12 mouse cellular contexts compared by ENCODE assay signal in genomic region chr2:127590204-127590603, GRCm38 (mm10). TPM values are rescaled to one million over a fixed set of nuclear protein-coding genes. Genes with fewer than 3 reads are reported as not detected.
A peak's percentile ranks its signal among the peaks of the same experiment; 100 is the strongest.
DNase-seq lines count a peak whose midpoint lies in the region; ATAC-seq and TF ChIP-seq lines count a peak whose summit lies in the region.
"Had no signal": no experiment of that assay in that cellular context is flagged by ENCODE, and none has a peak within 500 bp of the region (broad histone marks: within the 10 kb centered on the region; RNA-seq: fewer than 3 reads in every experiment).

No protein-coding gene starts in this region.

- H3K9ac ChIP-seq in heart, embryonic 13.5 days, result no peak overlapping the region
- H3K9ac ChIP-seq in CH12.LX (ENCODE audit: insufficient read depth, low read depth), result peak overlapping the region; percentile 41
- H3K9ac ChIP-seq: neural tube, embryonic 15.5 days had no signal

- WGBS in heart, embryonic 13.5 days, result 71% methylated on average over 15 of the region's 15 CpGs

- peak; percentile 75 for TF ChIP-seq POLR2A in CH12.LX (IDR thresholded peaks at IDR 0.05; ENCODE audit: low read depth, low read length)

- peak overlapping the region; percentile 33 for H3K4me2 ChIP-seq in heart, embryonic 13.5 days
- peak overlapping the region; percentile 72 for H3K4me2 ChIP-seq in CH12.LX (ENCODE audit: insufficient read depth, low read depth, poor library complexity, severe bottlenecking)
- H3K4me2 ChIP-seq: neural tube, embryonic 15.5 days had no signal

- peak overlapping the region; percentile 3; the same call in 1 of the 2 replicates for H3K4me3 ChIP-seq in heart, embryonic 13.5 days
- peak overlapping the region; percentile 71 to 89 (median 71) for H3K4me3 ChIP-seq in CH12.LX (replicated peaks in 1 of 3; ENCODE audit: low read depth in 2 of 3, low read length in 2 of 3, poor library complexity in 1 of 3)
- peak overlapping the region; percentile 4; the same call in 1 of the 2 replicates for H3K4me3 ChIP-seq in brown adipose tissue, adult 24 weeks (ENCODE audit: insufficient read depth, low read depth, low read length)
- H3K4me3 ChIP-seq: megakaryocyte, embryonic 14.5 days; neural tube, embryonic 15.5 days had no signal

- intact Hi-C loops in left cerebral cortex, postnatal 25 days (cut with DNase I), result no loop called here

- TF ChIP-seq EP300 in CH12.LX (IDR thresholded peaks at IDR 0.05; ENCODE audit: low read length), result no peak

- peaks cover 35% of the 10 kb centered on the region for H3K79me2 ChIP-seq in CH12.LX (replicated peaks; ENCODE audit: control insufficient read depth, extremely low read depth, insufficient read depth, poor library complexity, severe bottlenecking)

- H3K36me3 ChIP-seq in heart, embryonic 13.5 days, result peaks cover 45% of the 10 kb centered on the region
- peaks cover 25 to 38% of the 10 kb centered on the region in 2 experiments for H3K36me3 ChIP-seq in CH12.LX (replicated peaks in 1 of 2; ENCODE audit: control insufficient read depth in 1 of 2, insufficient read depth in 1 of 2, low read length in 1 of 2)

- peaks cover 29% of the 10 kb centered on the region for H3K4me1 ChIP-seq in heart, embryonic 13.5 days
- H3K4me1 ChIP-seq in CH12.LX (ENCODE audit: control insufficient read depth in 1 of 2, insufficient read depth in 2 of 2), result peaks cover 2 to 37% of the 10 kb centered on the region in 2 experiments; a peak in 2 of 4 replicates
- peaks cover 2% of the 10 kb centered on the region; the same call in 1 of the 2 replicates for H3K4me1 ChIP-seq in brown adipose tissue, adult 24 weeks (ENCODE audit: control insufficient read depth, insufficient read depth, insufficient read length, low read length)

- in situ Hi-C loops in CH12.LX (cut with MboI; ENCODE audit: low pct_ligation_motif_present, low pct_unique_long_range_greater_than_20kb, low sequenced_read_pairs), result no loop called here

- TF ChIP-seq RAD21 in CH12.LX (IDR thresholded peaks at IDR 0.05; ENCODE audit: low read depth, low read length), result no peak

- H3K27me3 ChIP-seq in heart, embryonic 13.5 days (replicated peaks), result no peaks in the 10 kb centered on the region
- H3K27me3 ChIP-seq in CH12.LX (replicated peaks), result no peaks in the 10 kb centered on the region
- H3K27me3 ChIP-seq: megakaryocyte, embryonic 14.5 days; neural tube, embryonic 15.5 days had no signal

- dilution Hi-C loops in CH12.LX (cut with MboI; ENCODE audit: extremely low pct_ligation_motif_present, extremely low pct_unique_long_range_greater_than_20kb, low sequenced_read_pairs), result no loop called here

- TF ChIP-seq CTCF in CH12.LX (conservative IDR thresholded peaks at IDR 0.05 in 1 of 2, IDR thresholded peaks at IDR 0.05 in 1 of 2; ENCODE audit: low read depth in 2 of 2, low read length in 2 of 2), result no peak

- H3K27ac ChIP-seq in heart, embryonic 13.5 days (replicated peaks), result peak overlapping the region; percentile 36; the same call in 1 of the 2 replicates
- peak overlapping the region; percentile 18; the same call in 1 of the 2 replicates for H3K27ac ChIP-seq in CH12.LX (ENCODE audit: insufficient read depth, low read depth)
- H3K27ac ChIP-seq in brown adipose tissue, adult 24 weeks (replicated peaks; ENCODE audit: low read depth, low read length), result no peak overlapping the region
- H3K27ac ChIP-seq: hindbrain, postnatal 0 days; neural tube, embryonic 15.5 days had no signal

- no peak for DNase-seq in heart, postnatal 4 days
- peak; percentile 82 for DNase-seq in CH12.LX (ENCODE audit: extremely low read depth)
- DNase-seq in spleen, postnatal 36 days (ENCODE audit: low spot score in 2 of 2), result peak; percentile 16 to 38
- no peak for DNase-seq in retina, embryonic 14.5 days (ENCODE audit: low spot score)
- no peak for DNase-seq in left cerebral cortex, postnatal 25 days (ENCODE audit: low spot score in 2 of 2)
- DNase-seq in urinary bladder, postnatal 10 days (ENCODE audit: low spot score), result no peak
- DNase-seq: layer of hippocampus, postnatal 36 days had no signal

- no peak for ATAC-seq in heart, embryonic 13.5 days (ENCODE audit: extremely low read depth, insufficient number of reproducible peaks, low FRiP score, low TSS enrichment)
- ATAC-seq: hindbrain, postnatal 0 days had no signal

- H3K9me3 ChIP-seq in heart, embryonic 13.5 days, result no peaks in the 10 kb centered on the region
- H3K9me3 ChIP-seq in CH12.LX (replicated peaks; ENCODE audit: low read length), result no peaks in the 10 kb centered on the region
- H3K9me3 ChIP-seq: megakaryocyte, embryonic 14.5 days; neural tube, embryonic 15.5 days had no signal

TF ChIP-seq in CH12.LX, 34 proteins besides CTCF, POLR2A, EP300 and RAD21:
- TF ChIP-seq POLR2AphosphoS2 (IDR thresholded peaks at IDR 0.05; ENCODE audit: low read depth, low read length) (peak; percentile 66; the same call in 1 of the 2 replicates), ETS1 (conservative IDR thresholded peaks at IDR 0.05; ENCODE audit: low read depth, low read length) (no peak), HCFC1 (IDR thresholded peaks at IDR 0.05; ENCODE audit: low read depth, low read length) (no peak), IRF4 (IDR thresholded peaks at IDR 0.05; ENCODE audit: low read depth, low read length) (no peak), TBP (conservative IDR thresholded peaks at IDR 0.05; ENCODE audit: low read depth, low read length) (peak; percentile 61; the same call in 1 of the 2 replicates), MXI1 (IDR thresholded peaks at IDR 0.05; ENCODE audit: low read depth, low read length) (peak; percentile 74; the same call in 1 of the 2 replicates), NRF1 (IDR thresholded peaks at IDR 0.05; ENCODE audit: low read depth, low read length) (peak; percentile 97), SMC3 (IDR thresholded peaks at IDR 0.05; ENCODE audit: low read depth, low read length) (no peak), PAX5 (IDR thresholded peaks at IDR 0.05; ENCODE audit: low read length) (no peak), ELF1 (IDR thresholded peaks at IDR 0.05; ENCODE audit: low read depth, low read length) (0 out of 2 replicates have a peak, but pooled peaks have one; percentile 10), BHLHE40 (IDR thresholded peaks at IDR 0.05; ENCODE audit: low read depth, low read length) (no peak), USF2 (conservative IDR thresholded peaks at IDR 0.05; ENCODE audit: low read depth, low read length) (no peak), RCOR1 (conservative IDR thresholded peaks at IDR 0.05; ENCODE audit: low read depth, low read length) (no peak), CHD1 (IDR thresholded peaks at IDR 0.05; ENCODE audit: low read depth, low read length) (peak; percentile 94; the same call in 1 of the 2 replicates), ZMIZ1 (IDR thresholded peaks at IDR 0.05; ENCODE audit: low read depth, low read length) (no peak), MAFK (IDR thresholded peaks at IDR 0.05; ENCODE audit: insufficient replicate concordance, low read length) (no peak), NELFE (IDR thresholded peaks at IDR 0.05; ENCODE audit: low read depth, low read length) (peak; percentile 68), JUN (IDR thresholded peaks at IDR 0.05; ENCODE audit: insufficient read depth, low read depth, low read length) (no peak), CHD2 (IDR thresholded peaks at IDR 0.05; ENCODE audit: low read length) (no peak), MEF2A (IDR thresholded peaks at IDR 0.05; ENCODE audit: borderline replicate concordance, low read depth, low read length) (no peak), MYC (IDR thresholded peaks at IDR 0.05; ENCODE audit: low read depth, low read length) (0 out of 2 replicates have a peak, but pooled peaks have one; percentile 56), ZNF384 (IDR thresholded peaks at IDR 0.05; ENCODE audit: low read depth, low read length) (no peak), TCF12 (IDR thresholded peaks at IDR 0.05; ENCODE audit: low read depth, low read length) (0 out of 2 replicates have a peak, but pooled peaks have one; percentile 43), UBTF (IDR thresholded peaks at IDR 0.05; ENCODE audit: low read depth, low read length) (no peak), SIN3A (IDR thresholded peaks at IDR 0.05; ENCODE audit: low read length) (peak; percentile 72), KAT2A (IDR thresholded peaks at IDR 0.05; ENCODE audit: insufficient replicate concordance, low read length) (no peak), ZKSCAN1 (IDR thresholded peaks at IDR 0.05; ENCODE audit: borderline replicate concordance, low read depth, low read length) (no peak), MAX (IDR thresholded peaks at IDR 0.05; ENCODE audit: low read length) (peak; percentile 55; the same call in 1 of the 2 replicates), MAZ (IDR thresholded peaks at IDR 0.05; ENCODE audit: low read depth, low read length) (no peak), E2F4 (IDR thresholded peaks at IDR 0.05; ENCODE audit: insufficient replicate concordance, low read depth, low read length) (no peak)
TF ChIP-seq in CH12.LX: peak in this region for 11.

RNA-seq across cellular contexts. Expression of gene Mrps5, which starts 3.2 kb away (rescaled TPM):
- 123 and 136 TPM in 2 replicates for polyA plus RNA-seq in heart, embryonic 13.5 days (2015; fragmentation: Nextera tagmentation; extraction: Ambion mirVana)
- total RNA-seq in heart, postnatal 4 days (2021), result 100 to 1,000 TPM; 128 to 134 TPM
- total RNA-seq in CH12.LX (2012; rRNA removed) (173 and 188 TPM in 2 replicates), CH12.LX (2014; rRNA removed) (144 and 186 TPM in 2 replicates)
- 210 and 278 TPM in 2 replicates for polyA plus RNA-seq in CH12.LX (2012; ENCODE audit: insufficient read length, low read depth)
- polyA plus RNA-seq in brown adipose tissue, adult 24 weeks (2012; ENCODE audit: insufficient read depth, insufficient read length, missing spikeins), result 238 and 284 TPM in 2 replicates
- total RNA-seq in left cerebral cortex, postnatal 25 days (2021), result 10 to 100 TPM; 87.7 to 89.0 TPM

RNA-seq across cellular contexts. Expression of gene Zfp661, which starts 3.3 kb away (rescaled TPM):
- polyA plus RNA-seq in heart, embryonic 13.5 days (2015; fragmentation: Nextera tagmentation; extraction: Ambion mirVana), result 1.8 and 2.5 TPM in 2 replicates
- 1 to 10 TPM; 1.0 to 1.1 TPM for total RNA-seq in heart, postnatal 4 days (2021)
- total RNA-seq in CH12.LX (2012; rRNA removed), result 4.1 and 4.7 TPM in 2 replicates
- 5.9 and 6.7 TPM in 2 replicates for total RNA-seq in CH12.LX (2014; rRNA removed)
- 2.5 and 3.2 TPM in 2 replicates for polyA plus RNA-seq in CH12.LX (2012; ENCODE audit: insufficient read length, low read depth)
- polyA plus RNA-seq in brown adipose tissue, adult 24 weeks (2012; ENCODE audit: insufficient read depth, insufficient read length, missing spikeins), result 2.1 TPM in 2 replicates
- total RNA-seq in left cerebral cortex, postnatal 25 days (2021), result 1 to 10 TPM; 7.1 to 7.9 TPM

RNA-seq across cellular contexts. Expression of gene Prom2, which starts 48.9 kb away (rescaled TPM):
- 0.10 and 0.19 TPM in 2 replicates for polyA plus RNA-seq in heart, embryonic 13.5 days (2015; fragmentation: Nextera tagmentation; extraction: Ambion mirVana)
- total RNA-seq in heart, postnatal 4 days (2021), result under 1 TPM in 1 of 2 experiments, not detected in 1; 0.07 TPM
- total RNA-seq in CH12.LX (2012; rRNA removed), result not detected in 2 replicates
- total RNA-seq in CH12.LX (2014; rRNA removed), result not detected in 2 replicates
- polyA plus RNA-seq in CH12.LX (2012; ENCODE audit: insufficient read length, low read depth), result not detected in 2 replicates
- not detected in 2 replicates for polyA plus RNA-seq in brown adipose tissue, adult 24 weeks (2012; ENCODE audit: insufficient read depth, insufficient read length, missing spikeins)
- under 1 TPM; 0.18 to 0.21 TPM for total RNA-seq in left cerebral cortex, postnatal 25 days (2021)

Comparison
In these comparisons a context has a peak if more than half of its experiments do, and no peak if none do; other contexts are left out.
1. H3K4me3 ChIP-seq: peak in every context shown above with its lines; median percentile 71 in CH12.LX; 4 in brown adipose tissue, adult 24 weeks; 3 in heart, embryonic 13.5 days.
2. DNase-seq: peak in CH12.LX (single experiment) and spleen, postnatal 36 days (2 of 2); none in heart, postnatal 4 days (single experiment), retina, embryonic 14.5 days (single experiment), left cerebral cortex, postnatal 25 days (0 of 2) and urinary bladder, postnatal 10 days (single experiment).